Comparison of ENCODE assay signal across 8 mouse cellular contexts in the genomic region with DNA sequence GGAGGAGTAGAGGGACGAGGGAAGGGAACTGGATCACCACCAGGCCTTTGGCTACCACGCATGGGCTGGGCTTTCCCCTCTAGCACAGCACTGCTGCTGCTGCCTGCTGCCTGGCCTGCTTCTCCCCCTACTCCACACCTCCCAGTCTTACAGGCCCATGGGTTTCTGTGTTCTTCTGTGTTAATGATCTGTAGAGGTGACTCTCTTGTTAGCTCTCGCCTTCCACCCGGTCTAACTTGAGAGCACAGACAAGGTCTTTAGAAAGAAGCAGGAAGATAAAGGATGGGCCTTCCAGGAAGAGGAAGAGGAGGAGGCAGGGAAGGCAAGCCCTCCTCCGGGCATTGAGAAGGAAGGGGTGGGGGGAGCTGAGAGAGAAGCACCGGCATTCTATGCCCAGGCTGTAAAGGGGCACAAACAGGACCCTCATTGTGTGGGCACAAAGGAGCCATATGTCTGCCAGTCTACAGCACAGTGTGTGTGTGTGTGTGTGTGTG. TPM values are rescaled to one million over a fixed set of nuclear protein-coding genes. Genes with fewer than 3 reads are reported as not detected.
DNase-seq lines count a peak whose midpoint lies in the region; ATAC-seq and TF ChIP-seq lines count a peak whose summit lies in the region.
"Had no signal": no experiment of that assay in that cellular context is flagged by ENCODE, and none has a peak within 500 bp of the region (broad histone marks: within the 10 kb centered on the region; RNA-seq: fewer than 3 reads in every experiment).

No protein-coding gene starts in this region.

- no peaks in the 10 kb centered on the region for H3K9me3 ChIP-seq in forebrain, embryonic 10.5 days
- no peaks in the 10 kb centered on the region for H3K9me3 ChIP-seq in intestine, embryonic 16.5 days (ENCODE audit: control insufficient read depth, low read length)
- H3K9me3 ChIP-seq in neural tube, embryonic 12.5 days = no peaks in the 10 kb centered on the region

- H3K27ac ChIP-seq in liver, adult 2 months (replicated peaks; ENCODE audit: insufficient read depth, low read depth, low read length) = no peak overlapping the region
- H3K27ac ChIP-seq in forebrain, embryonic 10.5 days = peak overlapping the region; percentile 83
- no peak overlapping the region for H3K27ac ChIP-seq in intestine, embryonic 16.5 days (ENCODE audit: low read length)
- H3K27ac ChIP-seq in neural tube, embryonic 12.5 days = peak overlapping the region; percentile 92

- H3K27me3 ChIP-seq in liver, adult 2 months (ENCODE audit: control insufficient read depth, insufficient read depth, low read length) = peaks cover 4% of the 10 kb centered on the region; the same call in 1 of the 2 replicates
- peaks cover 32% of the 10 kb centered on the region for H3K27me3 ChIP-seq in forebrain, embryonic 10.5 days (ENCODE audit: poor library complexity, severe bottlenecking)
- H3K27me3 ChIP-seq in intestine, embryonic 16.5 days (replicated peaks; ENCODE audit: control insufficient read depth, insufficient read depth, low read length) = peaks cover 4% of the 10 kb centered on the region; the same call in 1 of the 2 replicates
- no peaks in the 10 kb centered on the region for H3K27me3 ChIP-seq in neural tube, embryonic 12.5 days (replicated peaks)

- peak overlapping the region; percentile 51 for H3K4me3 ChIP-seq in liver, adult 2 months (ENCODE audit: insufficient read depth, low read depth, low read length)
- peak overlapping the region; percentile 24 for H3K4me3 ChIP-seq in forebrain, embryonic 10.5 days
- no peak overlapping the region for H3K4me3 ChIP-seq in intestine, embryonic 16.5 days (ENCODE audit: low read length)
- H3K4me3 ChIP-seq in neural tube, embryonic 12.5 days = peak overlapping the region; percentile 18

- ATAC-seq in intestine, embryonic 16.5 days = peak; percentile 41; the same call in 1 of the 2 replicates
- peak; percentile 84 for ATAC-seq in neural tube, embryonic 12.5 days (ENCODE audit: low FRiP score, low read depth)

- H3K79me2 ChIP-seq in liver, adult 2 months (ENCODE audit: control insufficient read depth, insufficient read depth, low read length) = no peaks in the 10 kb centered on the region

- TF ChIP-seq CTCF in liver, adult 2 months (IDR thresholded peaks at IDR 0.05; ENCODE audit: low read depth, low read length) = no peak

- no peaks in the 10 kb centered on the region for H3K4me1 ChIP-seq in liver, adult 2 months (ENCODE audit: control insufficient read depth, insufficient read depth, low read length)
- peaks cover 45% of the 10 kb centered on the region for H3K4me1 ChIP-seq in forebrain, embryonic 10.5 days
- H3K4me1 ChIP-seq in intestine, embryonic 16.5 days (ENCODE audit: control insufficient read depth, insufficient read depth, low read length) = peaks cover 10% of the 10 kb centered on the region
- H3K4me1 ChIP-seq in neural tube, embryonic 12.5 days = peaks cover 39% of the 10 kb centered on the region

- no peak for DNase-seq in liver, adult 2 months (ENCODE audit: extremely low read depth, low read depth, low spot score)
- no peak for DNase-seq in liver
- no peak for DNase-seq in forebrain, embryonic 10.5 days (ENCODE audit: extremely low spot score, low spot score)
- no peak for DNase-seq in urinary bladder, adult 18-20 months (ENCODE audit: low spot score in 2 of 2)
- no peak for DNase-seq in adrenal gland, postnatal 10 days
- DNase-seq: layer of hippocampus, adult 9-11 months had no signal

- whole genome bisulfite sequencing in liver, adult 2 months = 54% methylated on average over 6 of the region's 6 CpGs
- WGBS in forebrain, embryonic 10.5 days = 25% methylated on average over 6 of the region's 6 CpGs
- 33% methylated on average over 6 of the region's 6 CpGs for WGBS in intestine, embryonic 16.5 days
- WGBS in neural tube, embryonic 12.5 days = 7% methylated on average over 6 of the region's 6 CpGs

- H3K4me2 ChIP-seq in intestine, embryonic 16.5 days (ENCODE audit: low read depth, low read length) = no peak overlapping the region
- H3K4me2 ChIP-seq in neural tube, embryonic 12.5 days (replicated peaks) = peak overlapping the region; percentile 49

- peak overlapping the region; percentile 31; the same call in 1 of the 2 replicates for H3K9ac ChIP-seq in liver, adult 2 months (ENCODE audit: low read depth, low read length)
- no peak overlapping the region for H3K9ac ChIP-seq in intestine, embryonic 16.5 days (ENCODE audit: low read depth, low read length)
- H3K9ac ChIP-seq in neural tube, embryonic 12.5 days = 0 out of 2 replicates have a peak overlapping the region, but pooled peaks have one; percentile 29

- H3K36me3 ChIP-seq in liver, adult 2 months (ENCODE audit: control insufficient read depth, insufficient read depth, low read length) = no peaks in the 10 kb centered on the region
- no peaks in the 10 kb centered on the region for H3K36me3 ChIP-seq in forebrain, embryonic 10.5 days (replicated peaks)
- no peaks in the 10 kb centered on the region for H3K36me3 ChIP-seq in intestine, embryonic 16.5 days (ENCODE audit: control insufficient read depth, insufficient read depth, low read length)
- no peaks in the 10 kb centered on the region; the same call in 1 of the 2 replicates for H3K36me3 ChIP-seq in neural tube, embryonic 12.5 days

- 0 out of 2 replicates have a peak, but pooled peaks have one; percentile 18 for TF ChIP-seq POLR2A in liver, adult 2 months (IDR thresholded peaks at IDR 0.05; ENCODE audit: extremely low read depth, insufficient read depth, low read length)

RNA-seq across cellular contexts. Expression of a gene that starts 9.1 kb away (rescaled TPM):
- total RNA-seq in liver, adult 2 months (2014; rRNA removed) = not detected in 2 replicates
- not detected in 2 replicates for polyA plus RNA-seq in liver, adult 2 months (2012; rRNA removed)
- polyA plus RNA-seq in forebrain, embryonic 10.5 days (2016; fragmentation: Nextera tagmentation; extraction: Ambion mirVana) = 1.6 and 2.7 TPM in 2 replicates
- polyA plus RNA-seq in intestine, embryonic 16.5 days (2015; fragmentation: Nextera tagmentation; extraction: Ambion mirVana) = 0.09 TPM in 1 of 2 replicates, not detected in the other
- 18.2 and 21.7 TPM in 2 replicates for polyA plus RNA-seq in neural tube, embryonic 12.5 days (2016; fragmentation: Nextera tagmentation; extraction: Ambion mirVana)
- total RNA-seq in adrenal gland, postnatal 10 days (2021) = under 1 TPM in 1 of 2 experiments, not detected in 1; 0.09 TPM

RNA-seq across cellular contexts. Expression of a gene that starts 20.0 kb away (rescaled TPM):
- 0.20 and 0.28 TPM in 2 replicates for total RNA-seq in liver, adult 2 months (2014; rRNA removed)
- 0.49 and 0.55 TPM in 2 replicates for polyA plus RNA-seq in liver, adult 2 months (2012; rRNA removed)
- polyA plus RNA-seq in forebrain, embryonic 10.5 days (2016; fragmentation: Nextera tagmentation; extraction: Ambion mirVana) = 40.6 and 41.7 TPM in 2 replicates
- polyA plus RNA-seq in intestine, embryonic 16.5 days (2015; fragmentation: Nextera tagmentation; extraction: Ambion mirVana) = 6.1 and 6.8 TPM in 2 replicates
- polyA plus RNA-seq in neural tube, embryonic 12.5 days (2016; fragmentation: Nextera tagmentation; extraction: Ambion mirVana) = 66.0 and 69.7 TPM in 2 replicates
- 10 to 100 TPM in 1 of 2 experiments, 1 to 10 TPM in 1; 6.3 to 10.6 TPM for total RNA-seq in adrenal gland, postnatal 10 days (2021)

RNA-seq across cellular contexts. Expression of a gene that starts 34.0 kb away (rescaled TPM):
- total RNA-seq in liver, adult 2 months (2014; rRNA removed) = 108 and 125 TPM in 2 replicates
- 25.7 and 31.7 TPM in 2 replicates for polyA plus RNA-seq in liver, adult 2 months (2012; rRNA removed)
- polyA plus RNA-seq in forebrain, embryonic 10.5 days (2016; fragmentation: Nextera tagmentation; extraction: Ambion mirVana) = 176 TPM in 2 replicates
- 204 and 218 TPM in 2 replicates for polyA plus RNA-seq in intestine, embryonic 16.5 days (2015; fragmentation: Nextera tagmentation; extraction: Ambion mirVana)
- 216 and 227 TPM in 2 replicates for polyA plus RNA-seq in neural tube, embryonic 12.5 days (2016; fragmentation: Nextera tagmentation; extraction: Ambion mirVana)
- total RNA-seq in adrenal gland, postnatal 10 days (2021) = 100 to 1,000 TPM; 150 to 151 TPM

RNA-seq across cellular contexts. Expression of a gene that starts 34.3 kb away (rescaled TPM):
- 28.9 and 38.8 TPM in 2 replicates for total RNA-seq in liver, adult 2 months (2014; rRNA removed)
- polyA plus RNA-seq in liver, adult 2 months (2012; rRNA removed) = 35.7 and 50.1 TPM in 2 replicates
- polyA plus RNA-seq in forebrain, embryonic 10.5 days (2016; fragmentation: Nextera tagmentation; extraction: Ambion mirVana) = 91.6 and 95.3 TPM in 2 replicates
- 159 TPM in 2 replicates for polyA plus RNA-seq in intestine, embryonic 16.5 days (2015; fragmentation: Nextera tagmentation; extraction: Ambion mirVana)
- 132 and 137 TPM in 2 replicates for polyA plus RNA-seq in neural tube, embryonic 12.5 days (2016; fragmentation: Nextera tagmentation; extraction: Ambion mirVana)
- 10 to 100 TPM; 81.0 to 93.0 TPM for total RNA-seq in adrenal gland, postnatal 10 days (2021)

Comparison
In these comparisons a context has a peak if more than half of its experiments do, and no peak if none do; other contexts are left out.
1. H3K27ac ChIP-seq: peak in forebrain, embryonic 10.5 days (single experiment) and neural tube, embryonic 12.5 days (single experiment); none in liver, adult 2 months (single experiment) and intestine, embryonic 16.5 days (single experiment).